Mouse (Mus musculus) activated CD4-positive, CD25-positive, alpha-beta regulatory T cell, adult 9 weeks (primary cell): ENCODE results near the gene A230072I06Rik. TPM values are rescaled to one million over a fixed set of nuclear protein-coding genes. Genes with fewer than 3 reads are reported as not detected.

Experiments
- polyA plus RNA-seq: library from polyadenylated mRNA; unstranded; fragments of 100-300 nt; shearing (Covaris generic); gene quantifications from one replicate; pipeline ENCODE4 v1.2.1, GENCODE M21; 2017

A230072I06Rik gene
- polyA plus RNA-seq: not detected

GRCm38 (mm10) chr8:12278663-12279312 lies at the start of gene A230072I06Rik:
Gene A230072I06Rik (plus strand): TSS chr8:12278819.

Other genes starting within 250 kb of the A230072I06Rik start
- gene Sox1, start 116.5 kb downstream of the A230072I06Rik start, polyA plus RNA-seq: not detected